Mouse (Mus musculus): ENCODE measurements around the gene Jak1. TPM values are rescaled to one million over a fixed set of nuclear protein-coding genes. Genes with fewer than 3 reads are reported as not detected.

Jak1 gene
- polyA plus RNA-seq, 1 experiment from 2014 or later = 72.2 TPM

DNA sequence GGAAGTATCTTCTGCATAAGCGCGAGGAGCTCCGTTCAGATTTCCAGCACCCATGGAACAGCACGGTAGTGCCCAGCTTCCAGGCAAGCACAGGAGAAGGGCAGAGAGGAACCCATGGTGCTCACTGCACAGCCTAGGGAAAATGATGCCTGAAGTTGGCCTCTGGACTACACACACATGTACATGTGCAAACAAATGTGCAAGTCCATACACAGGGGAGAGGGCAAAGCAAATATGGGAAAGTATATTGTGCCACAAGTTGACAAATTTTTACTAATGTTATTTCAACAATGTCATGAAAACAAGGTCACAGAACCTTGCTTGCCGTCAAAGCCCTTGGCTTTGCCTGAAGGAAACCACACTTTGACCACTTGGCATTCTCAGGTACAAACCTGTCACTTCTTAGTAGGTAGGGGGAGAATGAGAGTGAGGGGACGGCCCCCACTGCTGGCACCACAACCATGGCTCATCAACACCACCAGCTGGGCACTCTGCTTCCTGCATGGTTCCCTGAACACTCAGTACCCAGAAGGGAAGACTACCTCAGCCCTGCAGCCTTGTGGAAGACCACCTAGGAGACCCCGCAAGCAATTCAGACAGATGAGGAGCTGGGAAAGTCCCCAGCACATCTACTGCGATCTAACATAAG, 65.5 kb downstream of the Jak1 start:
- Histone ChIP-seq H3K4me2 (no peak overlapping the region), H3K4me3 (no peak overlapping the region), H3K27me3 (no peaks in the 10 kb centered on the region), H3K9me3 (no peaks in the 10 kb centered on the region), H3K9ac (no peak overlapping the region), H3K36me3 (no peaks in the 10 kb centered on the region), H3K27ac (no peak overlapping the region), H3K4me1 (peaks cover 20% of the 10 kb centered on the region)
- WGBS = 87% methylated on average over 8 of the region's 8 CpGs
- no peak for ATAC-seq (ENCODE audit: insufficient number of reproducible peaks, insufficient read depth, low FRiP score, low TSS enrichment, low read depth)

DNA sequence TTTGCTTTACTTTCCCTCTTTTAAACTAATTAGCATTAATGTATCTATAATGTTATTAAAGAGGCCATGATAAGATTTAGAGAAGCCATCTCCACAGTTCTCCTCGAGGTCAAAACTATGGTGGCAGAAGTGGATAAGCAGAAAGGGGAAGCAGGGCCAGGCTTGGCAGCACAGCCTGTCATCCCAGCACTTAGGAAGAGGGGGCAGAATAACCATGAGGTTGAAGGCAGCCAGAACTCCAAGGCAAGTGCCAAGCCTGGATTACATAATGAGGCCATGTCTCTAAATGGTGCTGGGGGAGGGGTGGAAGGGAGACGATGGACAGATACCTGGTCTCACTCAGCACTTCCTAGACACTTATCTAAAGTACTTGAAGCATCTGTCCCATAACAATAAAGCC, 66.7 kb downstream of the Jak1 start:
- no peaks in the 10 kb centered on the region for H3K36me3 ChIP-seq
- WGBS = 69% methylated on average over 2 of the region's 2 CpGs
- H3K9me3 ChIP-seq = no peaks in the 10 kb centered on the region
- no peak overlapping the region for H3K9ac ChIP-seq
- no peak overlapping the region for H3K4me2 ChIP-seq
- ATAC-seq (ENCODE audit: insufficient number of reproducible peaks, insufficient read depth, low FRiP score, low TSS enrichment, low read depth) = no peak
- H3K27ac ChIP-seq = no peak overlapping the region
- peaks cover 20% of the 10 kb centered on the region for H3K4me1 ChIP-seq
- no peak overlapping the region for H3K4me3 ChIP-seq
- H3K27me3 ChIP-seq = no peaks in the 10 kb centered on the region

DNA sequence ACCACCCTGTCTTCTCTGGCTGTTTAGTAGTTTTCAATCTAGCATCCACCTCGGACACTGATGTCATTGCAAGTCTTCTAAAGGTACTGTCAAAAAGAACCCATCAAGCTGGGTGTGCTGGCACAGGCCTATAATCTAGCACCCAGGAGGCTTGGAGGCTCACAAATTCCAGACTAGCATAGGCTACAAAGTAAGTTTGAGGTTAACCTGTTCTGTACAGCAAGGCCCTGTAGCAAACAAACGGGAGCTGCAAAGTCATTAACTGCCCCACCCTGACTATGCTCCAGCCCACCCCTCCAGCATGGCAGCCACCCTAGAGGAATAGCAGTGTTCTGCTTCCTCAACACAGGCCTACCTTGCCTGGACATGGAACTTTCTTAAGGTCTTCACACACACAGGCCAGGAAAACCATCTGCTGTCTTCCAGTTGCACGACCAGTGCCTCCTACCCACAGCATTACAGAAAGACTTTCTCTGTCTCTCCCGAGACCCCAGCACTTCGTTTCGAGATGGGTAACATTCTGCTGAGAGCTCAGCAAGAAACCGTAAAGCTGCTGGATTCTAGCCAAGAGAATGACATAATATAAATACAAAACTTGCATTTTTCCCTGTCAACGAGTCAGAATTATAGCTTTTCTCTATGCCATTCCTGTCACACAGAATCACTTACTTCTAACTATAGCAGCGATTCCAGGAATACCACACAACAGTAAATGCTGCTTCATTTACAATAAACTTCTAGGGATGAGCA, 67.5 kb downstream of the Jak1 start:
- WGBS = 49% methylated on average over 9 of the region's 9 CpGs
- Histone ChIP-seq H3K9ac (no peak overlapping the region), H3K36me3 (peaks cover 3% of the 10 kb centered on the region; the same call in 1 of the 2 replicates), H3K27ac (no peak overlapping the region), H3K4me1 (peaks cover 16% of the 10 kb centered on the region), H3K27me3 (no peaks in the 10 kb centered on the region), H3K9me3 (no peaks in the 10 kb centered on the region), H3K4me3 (no peak overlapping the region), H3K4me2 (no peak overlapping the region)
- ATAC-seq (ENCODE audit: insufficient number of reproducible peaks, insufficient read depth, low FRiP score, low TSS enrichment, low read depth) = no peak

DNA sequence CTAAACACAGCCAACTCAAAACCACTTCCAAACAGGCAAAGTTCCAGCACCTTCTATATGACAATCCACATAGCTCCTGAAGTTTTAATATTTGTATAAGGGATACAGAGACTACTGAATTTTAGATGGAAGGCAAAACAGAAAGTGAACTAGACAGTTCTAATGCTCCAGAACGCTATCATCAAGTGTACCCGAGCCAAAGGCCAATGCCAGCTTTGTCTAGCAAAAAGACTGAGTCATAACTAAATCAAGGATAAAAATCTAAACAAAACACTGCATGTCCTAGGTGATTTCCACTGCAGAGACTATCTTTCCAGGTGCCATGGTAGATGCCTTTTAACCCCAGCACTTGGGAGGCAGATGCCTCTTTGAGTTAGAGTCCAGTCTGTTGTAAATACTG, 68.7 kb downstream of the Jak1 start:
- WGBS = 84% methylated on average over 2 of the region's 2 CpGs
- ATAC-seq (ENCODE audit: insufficient number of reproducible peaks, insufficient read depth, low FRiP score, low TSS enrichment, low read depth) = no peak

DNA sequence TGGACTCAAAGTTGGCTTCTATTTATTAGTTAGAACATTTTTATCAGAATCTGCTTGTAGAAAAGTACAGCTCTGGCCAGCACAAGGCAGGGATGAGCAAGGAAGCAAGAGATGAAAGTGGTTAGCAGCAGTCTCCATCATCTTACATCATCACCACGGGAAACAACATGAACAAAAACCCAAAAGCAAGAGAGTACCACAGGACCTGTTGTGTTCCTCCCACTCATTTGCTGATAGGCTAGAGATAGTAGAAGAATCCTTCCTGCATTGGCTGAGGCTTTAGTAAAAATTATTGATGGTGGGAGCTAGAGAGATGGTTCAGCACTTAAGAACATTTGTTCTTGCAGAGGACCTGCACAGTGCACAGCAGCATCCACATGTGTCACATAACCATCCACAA, 70.9 kb downstream of the Jak1 start:
- 77% methylated on average over 1 of the region's 1 CpGs for WGBS

More for the DNA sequence above, 68.7 kb downstream of the Jak1 start:
- peaks cover 11% of the 10 kb centered on the region for H3K4me1 ChIP-seq
- H3K36me3 ChIP-seq = peaks cover 7% of the 10 kb centered on the region; the same call in 1 of the 2 replicates
- H3K9me3 ChIP-seq = no peaks in the 10 kb centered on the region
- H3K9ac ChIP-seq = no peak overlapping the region
- no peaks in the 10 kb centered on the region for H3K27me3 ChIP-seq
- H3K27ac ChIP-seq = no peak overlapping the region
- H3K4me2 ChIP-seq = no peak overlapping the region
- no peak overlapping the region for H3K4me3 ChIP-seq

DNA sequence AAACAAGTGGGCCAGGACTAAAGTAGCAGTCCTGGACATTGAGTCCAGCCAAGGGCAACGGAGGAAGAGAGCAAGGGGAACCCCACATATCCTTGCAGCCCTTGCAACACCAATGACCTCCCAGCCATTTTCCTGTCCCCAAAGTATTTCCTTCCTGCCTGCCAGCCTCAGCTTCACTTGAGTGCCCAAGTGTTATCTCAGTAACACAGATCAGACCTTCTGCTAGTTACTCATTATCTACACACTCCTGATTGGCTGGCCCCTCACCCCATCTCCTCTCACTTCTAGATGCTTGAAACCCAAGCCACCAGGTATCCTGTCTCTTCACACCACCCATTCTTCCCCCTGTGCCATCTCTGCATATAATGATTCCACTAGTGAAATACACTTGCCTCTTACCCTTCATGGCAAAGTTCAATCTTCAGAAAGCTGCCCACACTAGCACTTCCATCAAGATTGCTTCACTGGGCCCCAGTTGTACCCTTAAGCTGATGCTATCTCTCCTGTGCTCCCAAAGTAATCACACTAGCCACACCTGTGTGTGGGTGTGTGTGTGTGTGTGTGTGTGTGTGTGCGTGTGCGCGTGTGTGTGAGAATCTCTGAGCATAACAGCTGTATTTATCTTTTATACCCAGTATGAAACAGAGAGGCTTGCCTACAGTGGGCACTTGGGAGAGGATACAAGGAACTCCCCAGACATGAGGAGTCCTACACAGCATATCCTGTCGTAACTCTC, 72.7 kb downstream of the Jak1 start:
- Histone ChIP-seq H3K9ac (no peak overlapping the region), H3K4me1 (no peaks in the 10 kb centered on the region), H3K4me3 (no peak overlapping the region), H3K36me3 (peaks cover 27% of the 10 kb centered on the region), H3K4me2 (no peak overlapping the region), H3K27me3 (no peaks in the 10 kb centered on the region), H3K9me3 (no peaks in the 10 kb centered on the region), H3K27ac (no peak overlapping the region)
- WGBS = 91% methylated on average over 5 of the region's 5 CpGs
- no peak for ATAC-seq (ENCODE audit: insufficient number of reproducible peaks, insufficient read depth, low FRiP score, low TSS enrichment, low read depth)

More for the DNA sequence above, 70.9 kb downstream of the Jak1 start:
- H3K4me1 ChIP-seq = peaks cover 11% of the 10 kb centered on the region
- no peak for ATAC-seq (ENCODE audit: insufficient number of reproducible peaks, insufficient read depth, low FRiP score, low TSS enrichment, low read depth)
- H3K27me3 ChIP-seq = no peaks in the 10 kb centered on the region
- no peak overlapping the region for H3K9ac ChIP-seq
- no peaks in the 10 kb centered on the region for H3K9me3 ChIP-seq
- no peak overlapping the region for H3K4me3 ChIP-seq
- no peak overlapping the region for H3K4me2 ChIP-seq
- peaks cover 12% of the 10 kb centered on the region; the same call in 1 of the 2 replicates for H3K36me3 ChIP-seq
- H3K27ac ChIP-seq = no peak overlapping the region

DNA sequence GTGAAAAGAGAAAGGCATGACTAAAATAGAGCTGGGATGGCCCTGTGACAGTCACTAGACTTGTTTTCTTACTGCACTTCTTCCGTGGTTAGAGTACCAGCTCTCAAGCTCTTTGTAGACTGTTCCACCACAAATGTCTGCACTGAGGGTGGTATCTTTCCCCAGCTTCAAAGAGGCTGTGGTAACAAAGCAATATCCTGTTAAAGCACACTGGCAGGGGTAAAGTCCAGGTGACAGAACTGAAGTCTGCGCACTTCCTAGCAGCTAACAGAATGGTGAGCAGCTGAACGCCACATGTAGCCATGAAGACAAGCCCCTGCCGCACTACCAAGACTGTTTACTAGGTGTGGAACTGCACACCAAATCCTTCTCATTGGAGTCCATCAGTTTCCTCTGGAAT, 77.7 kb downstream of the Jak1 start:
- Histone ChIP-seq H3K4me2 (no peak overlapping the region), H3K27ac (no peak overlapping the region), H3K4me3 (no peak overlapping the region), H3K9me3 (no peaks in the 10 kb centered on the region), H3K4me1 (no peaks in the 10 kb centered on the region), H3K27me3 (no peaks in the 10 kb centered on the region), H3K36me3 (peaks cover 49% of the 10 kb centered on the region), H3K9ac (no peak overlapping the region)
- 78% methylated on average over 4 of the region's 4 CpGs for WGBS
- ATAC-seq (ENCODE audit: insufficient number of reproducible peaks, insufficient read depth, low FRiP score, low TSS enrichment, low read depth) = no peak

DNA sequence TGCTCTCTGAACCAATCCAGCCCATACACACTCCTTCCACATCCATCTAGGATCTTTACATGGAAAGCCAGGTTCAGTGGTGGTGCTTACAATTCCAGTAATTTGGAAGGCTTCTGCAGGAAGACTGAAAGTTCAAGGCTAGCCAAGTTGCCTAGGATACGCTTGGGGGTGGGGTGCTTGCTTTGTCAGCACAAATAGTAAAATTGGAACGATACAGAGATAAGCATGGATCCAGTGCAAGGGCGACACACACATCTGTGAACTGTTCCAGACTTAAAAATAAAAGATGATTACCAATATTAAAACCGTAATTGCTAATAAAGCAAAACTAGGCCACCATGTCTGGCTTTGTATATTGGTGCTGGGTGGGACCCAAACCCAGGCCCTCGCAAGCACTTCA, 78.5 kb downstream of the Jak1 start:
- Histone ChIP-seq H3K4me1 (no peaks in the 10 kb centered on the region), H3K4me3 (no peak overlapping the region), H3K9me3 (no peaks in the 10 kb centered on the region), H3K27ac (no peak overlapping the region), H3K9ac (no peak overlapping the region), H3K4me2 (no peak overlapping the region), H3K36me3 (peaks cover 55% of the 10 kb centered on the region), H3K27me3 (no peaks in the 10 kb centered on the region)
- ATAC-seq (ENCODE audit: insufficient number of reproducible peaks, insufficient read depth, low FRiP score, low TSS enrichment, low read depth) = no peak
- 89% methylated on average over 5 of the region's 5 CpGs for WGBS

DNA sequence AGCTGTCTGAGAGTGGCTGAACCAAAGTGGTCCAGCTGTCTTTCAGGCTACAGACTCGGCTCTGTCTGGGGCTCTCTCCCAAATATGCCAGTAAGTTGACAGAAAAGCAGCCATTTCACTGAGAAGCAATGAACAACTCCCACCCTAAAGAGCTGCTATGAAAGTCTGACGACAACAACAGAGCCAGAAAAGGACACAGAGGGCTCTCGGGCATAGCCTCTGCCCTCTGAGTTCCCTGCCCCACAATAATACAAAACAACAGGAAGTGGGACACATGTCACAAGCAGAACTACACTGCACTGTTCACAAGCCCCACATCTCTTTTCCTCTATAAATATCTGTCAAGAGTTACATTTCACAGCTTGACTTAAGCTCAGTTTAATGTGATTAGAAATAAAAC, 79.9 kb downstream of the Jak1 start:
- Histone ChIP-seq H3K27me3 (no peaks in the 10 kb centered on the region), H3K9ac (no peak overlapping the region), H3K27ac (no peak overlapping the region), H3K4me2 (no peak overlapping the region), H3K4me1 (no peaks in the 10 kb centered on the region), H3K36me3 (peaks cover 52% of the 10 kb centered on the region), H3K9me3 (no peaks in the 10 kb centered on the region), H3K4me3 (no peak overlapping the region)
- 59% methylated on average over 3 of the region's 3 CpGs for WGBS
- no peak for ATAC-seq (ENCODE audit: insufficient number of reproducible peaks, insufficient read depth, low FRiP score, low TSS enrichment, low read depth)

DNA sequence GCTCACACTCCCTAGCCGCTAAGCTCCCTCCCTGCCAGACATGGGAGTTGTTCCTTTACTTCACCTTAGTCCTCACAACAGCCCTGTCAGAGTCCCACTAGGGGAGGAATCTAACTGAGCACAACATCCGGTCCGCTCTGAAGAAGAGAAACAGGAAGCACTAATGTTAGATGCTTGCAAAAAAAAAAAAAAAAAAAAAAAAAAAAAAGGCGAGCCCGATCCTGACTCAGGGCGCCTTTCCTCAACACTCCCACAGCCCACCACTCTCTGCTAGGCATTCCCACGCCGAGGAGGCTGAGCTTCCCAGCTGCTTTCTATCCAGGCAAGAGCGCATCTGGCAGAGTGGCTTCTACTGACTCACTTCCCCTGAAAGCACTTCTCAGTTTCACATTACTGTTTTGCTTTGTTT, 82.5 kb downstream of the Jak1 start:
- no peaks in the 10 kb centered on the region for H3K27me3 ChIP-seq
- no peaks in the 10 kb centered on the region for H3K4me1 ChIP-seq
- H3K27ac ChIP-seq = no peak overlapping the region
- H3K9me3 ChIP-seq = no peaks in the 10 kb centered on the region
- H3K9ac ChIP-seq = no peak overlapping the region
- no peak for ATAC-seq (ENCODE audit: insufficient number of reproducible peaks, insufficient read depth, low FRiP score, low TSS enrichment, low read depth)
- H3K36me3 ChIP-seq = peaks cover 55% of the 10 kb centered on the region
- 47% methylated on average over 9 of the region's 9 CpGs for WGBS
- no peak overlapping the region for H3K4me2 ChIP-seq
- H3K4me3 ChIP-seq = no peak overlapping the region

DNA sequence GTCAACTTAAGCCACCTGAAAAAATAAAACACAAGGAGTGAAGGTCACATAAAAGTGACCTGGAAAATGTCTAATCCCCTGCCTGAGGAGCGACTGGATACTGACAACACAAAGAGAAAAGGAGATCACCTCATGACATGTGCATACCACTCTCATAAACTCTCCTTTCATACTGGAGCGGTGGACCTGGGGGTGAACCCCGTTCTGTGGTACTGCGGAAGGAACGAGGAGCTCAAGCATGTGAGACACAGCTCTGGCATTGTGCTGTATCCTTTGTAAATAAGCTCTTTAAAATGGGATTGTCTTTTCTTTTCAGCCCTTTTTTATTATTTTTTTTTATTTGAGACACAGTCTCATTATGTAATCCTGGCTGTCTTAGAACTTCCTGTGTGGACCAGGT, 84.4 kb downstream of the Jak1 start:
- H3K36me3 ChIP-seq = peaks cover 63% of the 10 kb centered on the region

DNA sequence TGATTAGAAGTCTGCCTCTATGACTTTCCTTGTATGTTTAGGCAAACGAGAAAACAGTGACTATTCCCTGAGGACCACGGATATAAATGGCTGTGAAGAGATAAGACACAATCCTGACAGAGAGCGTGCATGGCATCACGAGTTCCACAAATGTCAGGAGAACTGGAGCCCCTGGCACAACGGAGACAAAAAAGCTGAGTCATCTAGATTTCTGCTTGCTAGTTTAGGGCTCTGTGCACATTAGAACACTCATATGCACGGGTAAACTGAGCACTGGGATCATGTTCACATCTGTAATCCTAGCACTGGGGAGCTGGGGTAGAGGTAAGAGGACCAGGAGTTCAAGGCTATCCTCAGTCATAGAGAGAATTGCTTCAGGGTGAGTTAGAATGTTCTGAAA, 85.2 kb downstream of the Jak1 start:
- Histone ChIP-seq H3K4me3 (no peak overlapping the region), H3K27ac (no peak overlapping the region), H3K36me3 (peaks cover 66% of the 10 kb centered on the region), H3K4me1 (no peaks in the 10 kb centered on the region), H3K4me2 (no peak overlapping the region), H3K9ac (no peak overlapping the region), H3K27me3 (no peaks in the 10 kb centered on the region), H3K9me3 (no peaks in the 10 kb centered on the region)
- 70% methylated on average over 6 of the region's 6 CpGs for WGBS
- no peak for ATAC-seq (ENCODE audit: insufficient number of reproducible peaks, insufficient read depth, low FRiP score, low TSS enrichment, low read depth)

More for the DNA sequence above, 84.4 kb downstream of the Jak1 start:
- H3K27ac ChIP-seq = no peak overlapping the region
- no peak for ATAC-seq (ENCODE audit: insufficient number of reproducible peaks, insufficient read depth, low FRiP score, low TSS enrichment, low read depth)
- H3K4me3 ChIP-seq = no peak overlapping the region
- no peaks in the 10 kb centered on the region for H3K27me3 ChIP-seq
- H3K9me3 ChIP-seq = no peaks in the 10 kb centered on the region
- no peak overlapping the region for H3K9ac ChIP-seq
- H3K4me2 ChIP-seq = no peak overlapping the region
- 79% methylated on average over 5 of the region's 5 CpGs for WGBS
- H3K4me1 ChIP-seq = no peaks in the 10 kb centered on the region
